Mouse (Mus musculus) macrophage (primary cell): ENCODE measurements around the gene Wfdc12. TPM values are rescaled to one million over a fixed set of nuclear protein-coding genes. Genes with fewer than 3 reads are reported as not detected.
"Not testable (repeated sequence)": the region's sequence is repeated elsewhere in the genome, so short reads cannot be mapped to it uniquely, and the experiment has no call there.

Source experiments
- H3K27ac ChIP-seq: fragments of 350-480 bp; formaldehyde crosslinking; 2 replicates; pipeline ENCODE4 v1.9.0; 2021
- H3K36me3 ChIP-seq: fragments of 350-480 bp; formaldehyde crosslinking; 2 replicates; pipeline ENCODE4 v1.9.0; 2021; ENCODE audit errors: inconsistent target
- H3K4me3 ChIP-seq: fragments of 350-480 bp; formaldehyde crosslinking; 2 replicates; pipeline ENCODE4 v1.9.0; 2021; ENCODE audit errors: inconsistent target
- H3K79me2 ChIP-seq: fragments of 350-480 bp; formaldehyde crosslinking; 2 replicates; pipeline ENCODE4 v1.9.0; 2021; ENCODE audit errors: inconsistent target
- WGBS: methylation state at CpG from one replicate; pipeline ENCODE4 v1.1.7; 2026; ENCODE audit warnings: inconsistent platforms; ENCODE audit not compliant: missing documents; 5-methylcytosine and 5-hydroxymethylcytosine counted together
- polyA plus RNA-seq: library from polyadenylated mRNA; stranded (reverse); fragments of 250-400 nt; gene quantifications from 3 replicates; pipeline ENCODE4 v1.2.4, GENCODE M21; 2018; ENCODE audit warnings: inconsistent platforms
- total RNA-seq, 78 experiments: library from RNA; depleted of rRNA; stranded (reverse); fragments of 250-400 nt; gene quantifications; 1 replicate in 9 of 78; 2 replicates in 24 of 78; 3 replicates in 43 of 78; 4 replicates in 2 of 78; pipeline ENCODE4 v1.2.4; 2018; ENCODE audit warnings: inconsistent platforms in 56 of 78

Gene Wfdc12
- not detected for total RNA-seq (2018; cell fraction: chromatin; rRNA removed)
- total RNA-seq (2018; cell fraction: cytosol; rRNA removed) = not detected
- total RNA-seq (2018; cell fraction: nucleus; rRNA removed) = not detected
- polyA plus RNA-seq = not detected in 3 replicates

- 91% methylated on average over 6 of the region's 6 CpGs for WGBS
- Histone ChIP-seq H3K27ac (no peak within 1 kb of the TSS), H3K4me3 (no peak within 1 kb of the TSS), H3K79me2 (no peaks in the 10 kb centered on the region), H3K36me3 (no peaks in the 10 kb centered on the region)
Measured at GRCm38 (mm10) chr2:164190576-164190975, at the start of gene Wfdc12. TSS of gene Wfdc12 (minus strand) at chr2:164190608.

- WGBS = 92% methylated on average over 3 of the region's 3 CpGs
- Histone ChIP-seq H3K4me3 (no peak within 1 kb of the TSS), H3K27ac (no peak within 1 kb of the TSS), H3K79me2 (no peaks in the 10 kb centered on the region), H3K36me3 (no peaks in the 10 kb centered on the region)
Measured at GRCm38 (mm10) chr2:164238366-164238765, 48.0 kb upstream of the Wfdc12 start, which contains the start of gene Svs2. TSS of gene Svs2 (minus strand) at chr2:164238466.

GRCm38 (mm10) chr2:164232671-164233070 is 42.3 kb upstream of the Wfdc12 start:
- no peaks in the 10 kb centered on the region for H3K36me3 ChIP-seq
- no peaks in the 10 kb centered on the region for H3K79me2 ChIP-seq
- 95% methylated on average over 8 of the region's 8 CpGs for WGBS
- H3K27ac ChIP-seq = no peak overlapping the region
- H3K4me3 ChIP-seq = no peak overlapping the region

GRCm38 (mm10) chr2:164228361-164229070 is 38.1 kb upstream of the Wfdc12 start:
- no peaks in the 10 kb centered on the region for H3K36me3 ChIP-seq
- no peak overlapping the region for H3K27ac ChIP-seq
- no peaks in the 10 kb centered on the region for H3K79me2 ChIP-seq
- WGBS = 82% methylated on average over 8 of the region's 8 CpGs
- no peak overlapping the region for H3K4me3 ChIP-seq

- H3K36me3 ChIP-seq = no peaks in the 10 kb centered on the region
- WGBS = 62% methylated on average over 11 of the region's 11 CpGs
- no peak within 1 kb of the TSS for H3K4me3 ChIP-seq
- H3K79me2 ChIP-seq = no peaks in the 10 kb centered on the region
- no peak within 1 kb of the TSS for H3K27ac ChIP-seq
Measured at GRCm38 (mm10) chr2:164221522-164221921, 31.1 kb upstream of the Wfdc12 start, which contains the start of gene Wfdc15b. TSS of gene Wfdc15b (minus strand) at chr2:164221660.

- H3K36me3 ChIP-seq = no peaks in the 10 kb centered on the region
- 91% methylated on average over 9 of the region's 9 CpGs for WGBS
Measured at GRCm38 (mm10) chr2:164219295-164219694, 28.9 kb upstream of the Wfdc12 start.

GRCm38 (mm10) chr2:164212711-164213110 is 22.3 kb upstream of the Wfdc12 start:
- Histone ChIP-seq H3K79me2 (no peaks in the 10 kb centered on the region), H3K27ac (no peak overlapping the region), H3K36me3 (no peaks in the 10 kb centered on the region), H3K4me3 (no peak overlapping the region)
- WGBS = 85% methylated on average over 5 of the region's 5 CpGs

More at GRCm38 (mm10) chr2:164219295-164219694, 28.9 kb upstream of the Wfdc12 start:
- H3K27ac ChIP-seq = no peak overlapping the region
- no peaks in the 10 kb centered on the region for H3K79me2 ChIP-seq
- H3K4me3 ChIP-seq = no peak overlapping the region

- H3K79me2 ChIP-seq = no peaks in the 10 kb centered on the region
- no peaks in the 10 kb centered on the region for H3K36me3 ChIP-seq
- H3K27ac ChIP-seq = no peak overlapping the region
- WGBS = 96% methylated on average over 4 of the region's 4 CpGs
- H3K4me3 ChIP-seq = no peak overlapping the region
Measured at GRCm38 (mm10) chr2:164210892-164211291, 20.5 kb upstream of the Wfdc12 start.

- H3K79me2 ChIP-seq = no peaks in the 10 kb centered on the region
- H3K4me3 ChIP-seq = no peak overlapping the region
- 55% methylated on average over 4 of the region's 4 CpGs for WGBS
- H3K27ac ChIP-seq = no peak overlapping the region
- H3K36me3 ChIP-seq = no peaks in the 10 kb centered on the region
Measured at GRCm38 (mm10) chr2:164206676-164207075, 16.3 kb upstream of the Wfdc12 start.

- 95% methylated on average over 10 of the region's 10 CpGs for WGBS
Measured at GRCm38 (mm10) chr2:164206011-164206410, 15.6 kb upstream of the Wfdc12 start.

GRCm38 (mm10) chr2:164199626-164200327 is 9.4 kb upstream of the Wfdc12 start, which contains the start of gene Wfdc15a:
TSS of gene Wfdc15a (minus strand) at chr2:164200130.
- no peaks in the 10 kb centered on the region for H3K36me3 ChIP-seq
- H3K27ac ChIP-seq = no peak within 1 kb of the TSS
- no peak within 1 kb of the TSS for H3K4me3 ChIP-seq
- WGBS = 79% methylated on average over 20 of the region's 20 CpGs
- H3K79me2 ChIP-seq = no peaks in the 10 kb centered on the region

More at GRCm38 (mm10) chr2:164206011-164206410, 15.6 kb upstream of the Wfdc12 start:
- H3K4me3 ChIP-seq, H3K27ac ChIP-seq, H3K36me3 ChIP-seq, H3K79me2 ChIP-seq: not testable (repeated sequence)

- no peaks in the 10 kb centered on the region for H3K79me2 ChIP-seq
- 87% methylated on average over 5 of the region's 5 CpGs for WGBS
- H3K4me3 ChIP-seq = no peak overlapping the region
- no peak overlapping the region for H3K27ac ChIP-seq
- H3K36me3 ChIP-seq = no peaks in the 10 kb centered on the region
Measured at GRCm38 (mm10) chr2:164196700-164196990, 6.2 kb upstream of the Wfdc12 start.

GRCm38 (mm10) chr2:164195971-164196699 is 5.7 kb upstream of the Wfdc12 start:
- no peaks in the 10 kb centered on the region for H3K79me2 ChIP-seq
- H3K4me3 ChIP-seq = no peak overlapping the region
- no peaks in the 10 kb centered on the region for H3K36me3 ChIP-seq
- H3K27ac ChIP-seq = no peak overlapping the region
- whole genome bisulfite sequencing = 86% methylated on average over 5 of the region's 5 CpGs

GRCm38 (mm10) chr2:164194959-164195630 is 4.7 kb upstream of the Wfdc12 start:
- H3K79me2 ChIP-seq = no peaks in the 10 kb centered on the region
- H3K4me3 ChIP-seq = no peak overlapping the region
- WGBS = 85% methylated on average over 5 of the region's 5 CpGs
- no peak overlapping the region for H3K27ac ChIP-seq
- no peaks in the 10 kb centered on the region for H3K36me3 ChIP-seq
